Mouse (Mus musculus): ENCODE results near the gene Miip. TPM values are rescaled to one million over a fixed set of nuclear protein-coding genes. Genes with fewer than 3 reads are reported as not detected.

The Miip gene
- polyA plus RNA-seq, 1 experiment from 2014 or later: 52.2 TPM

DNA sequence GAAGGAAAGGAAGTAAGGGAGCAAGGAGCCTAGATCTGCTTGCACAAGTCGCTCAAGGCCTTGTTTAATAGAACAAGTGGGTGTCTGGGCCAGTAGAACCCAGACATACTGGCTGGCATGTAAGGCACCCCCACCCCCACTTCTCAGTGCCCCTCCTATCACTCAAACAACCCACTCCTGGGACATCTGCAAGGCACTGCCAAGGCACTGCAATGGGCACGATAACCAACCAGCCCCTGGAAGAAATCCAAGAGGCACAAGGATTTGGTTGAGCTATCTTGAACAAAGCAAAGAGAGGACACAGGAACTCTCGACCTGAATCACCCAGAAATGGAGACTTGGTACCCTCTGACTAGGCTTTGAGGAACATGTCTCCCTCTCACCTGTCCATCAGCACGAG is 19.6 kb upstream of the Miip start:
- WGBS: 87% methylated on average over 4 of the region's 4 CpGs
- Histone ChIP-seq H3K36me3 (peaks cover 90% of the 10 kb centered on the region), H3K9ac (no peak overlapping the region)

DNA sequence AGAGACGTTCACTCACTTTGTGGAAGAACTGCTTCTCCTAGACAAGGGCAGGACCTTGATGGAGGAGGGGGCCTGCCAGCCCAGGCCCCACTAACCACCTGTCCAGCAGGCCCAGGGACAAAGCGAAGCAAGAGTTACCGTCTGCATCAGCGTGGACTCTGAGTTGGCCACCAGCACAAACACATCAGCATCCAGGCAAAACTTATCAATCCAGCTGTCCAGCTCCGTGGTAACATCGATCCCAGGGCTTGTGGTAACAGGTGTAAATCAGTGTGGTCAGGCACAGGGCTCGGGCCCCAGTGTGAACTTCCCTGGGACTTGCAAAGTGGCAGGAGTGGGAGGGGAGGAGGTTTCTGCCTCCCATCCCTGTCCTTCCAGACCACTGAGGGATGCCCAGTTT is 18.7 kb upstream of the Miip start:
- no peaks in the 10 kb centered on the region for H3K4me1 ChIP-seq
- no peaks in the 10 kb centered on the region for H3K27me3 ChIP-seq (replicated peaks)
- H3K4me3 ChIP-seq: no peak overlapping the region
- 94% methylated on average over 7 of the region's 7 CpGs for WGBS
- H3K36me3 ChIP-seq: peaks cover 90% of the 10 kb centered on the region
- no peak overlapping the region for H3K9ac ChIP-seq
- H3K4me2 ChIP-seq (replicated peaks): no peak overlapping the region
- no peak overlapping the region for H3K27ac ChIP-seq
- ATAC-seq (ENCODE audit: low FRiP score, low read depth): no peak
- H3K9me3 ChIP-seq: no peaks in the 10 kb centered on the region

More for the DNA sequence above, 19.6 kb upstream of the Miip start:
- Histone ChIP-seq H3K9me3 (no peaks in the 10 kb centered on the region), H3K4me2 (replicated peaks) (no peak overlapping the region), H3K27me3 (replicated peaks) (no peaks in the 10 kb centered on the region), H3K27ac (no peak overlapping the region), H3K4me3 (no peak overlapping the region), H3K4me1 (no peaks in the 10 kb centered on the region)
- ATAC-seq (ENCODE audit: low FRiP score, low read depth): no peak

DNA sequence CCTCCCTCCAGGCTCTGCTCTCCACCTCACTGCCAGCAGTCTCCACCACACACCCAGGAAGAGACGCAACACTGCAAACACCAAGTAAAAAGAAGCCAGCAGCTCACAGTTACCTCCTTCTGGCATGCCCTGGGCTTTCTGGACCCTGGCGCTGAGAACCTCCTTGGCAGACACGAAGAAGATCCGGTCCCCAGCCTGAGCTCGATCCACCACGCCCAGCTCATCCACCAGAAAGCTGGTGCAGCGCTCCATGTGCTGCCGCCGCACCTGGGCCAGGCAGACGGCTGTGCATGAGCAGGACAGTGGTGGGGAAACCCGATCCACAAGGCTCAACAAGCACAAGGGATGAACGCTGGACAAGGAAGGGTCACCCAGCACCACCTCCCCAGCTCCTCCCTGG is 17.5 kb upstream of the Miip start:
- no peak for ATAC-seq (ENCODE audit: low FRiP score, low read depth)
- no peaks in the 10 kb centered on the region for H3K27me3 ChIP-seq (replicated peaks)

DNA sequence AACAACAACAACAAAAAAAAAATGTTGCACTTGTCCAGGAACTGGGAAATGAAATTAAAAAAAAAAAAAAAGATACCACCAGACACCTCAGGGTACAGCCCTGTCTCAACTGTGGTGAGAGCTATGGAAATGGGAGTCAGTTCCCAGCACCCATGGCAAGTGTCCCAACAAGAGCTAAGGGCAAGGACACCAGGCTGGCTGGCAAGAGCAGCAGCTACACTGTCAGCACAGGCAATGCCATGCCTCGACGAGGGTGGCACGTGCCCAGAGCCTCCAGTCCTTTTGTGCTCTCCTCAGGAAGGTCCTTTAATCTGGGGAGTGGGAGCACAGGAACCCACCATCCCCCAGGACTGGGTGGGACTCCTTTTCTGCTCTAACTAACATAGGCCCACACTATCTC is 15.5 kb upstream of the Miip start:
- Histone ChIP-seq H3K4me1 (no peaks in the 10 kb centered on the region), H3K27ac (no peak overlapping the region), H3K36me3 (peaks cover 96% of the 10 kb centered on the region), H3K27me3 (replicated peaks) (no peaks in the 10 kb centered on the region), H3K9ac (no peak overlapping the region), H3K4me3 (no peak overlapping the region), H3K9me3 (no peaks in the 10 kb centered on the region), H3K4me2 (replicated peaks) (no peak overlapping the region)
- WGBS: 96% methylated on average over 3 of the region's 3 CpGs
- ATAC-seq (ENCODE audit: low FRiP score, low read depth): no peak

More for the DNA sequence above, 17.5 kb upstream of the Miip start:
- H3K36me3 ChIP-seq: peaks cover 93% of the 10 kb centered on the region
- H3K9ac ChIP-seq: no peak overlapping the region
- no peaks in the 10 kb centered on the region for H3K4me1 ChIP-seq
- no peaks in the 10 kb centered on the region for H3K9me3 ChIP-seq
- H3K27ac ChIP-seq: no peak overlapping the region
- H3K4me2 ChIP-seq (replicated peaks): no peak overlapping the region
- H3K4me3 ChIP-seq: no peak overlapping the region
- WGBS: 95% methylated on average over 12 of the region's 12 CpGs

DNA sequence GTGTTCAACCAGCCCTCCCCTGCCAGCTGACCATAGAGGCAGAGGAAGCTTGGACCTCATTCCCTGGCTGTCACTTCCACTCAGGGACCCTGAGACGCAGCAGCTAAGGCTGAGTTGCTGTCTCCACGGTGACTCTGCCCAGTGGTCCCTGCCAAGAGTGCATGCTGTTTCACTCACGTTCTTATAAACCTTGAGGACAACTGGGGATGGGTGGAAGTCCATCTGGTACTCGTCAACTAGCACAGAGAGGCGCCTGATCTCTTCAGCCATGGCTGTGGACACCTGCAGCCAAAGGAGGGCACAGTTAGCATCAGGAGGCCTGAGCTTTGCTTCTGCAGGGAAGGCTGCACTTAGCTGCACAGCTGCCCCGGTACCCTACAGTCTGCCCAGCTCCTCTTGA is 14.4 kb upstream of the Miip start:
- peaks cover 96% of the 10 kb centered on the region for H3K36me3 ChIP-seq
- no peak for ATAC-seq (ENCODE audit: low FRiP score, low read depth)
- no peak overlapping the region for H3K4me3 ChIP-seq
- H3K9ac ChIP-seq: no peak overlapping the region
- 86% methylated on average over 6 of the region's 6 CpGs for WGBS
- no peak overlapping the region for H3K4me2 ChIP-seq (replicated peaks)
- H3K27ac ChIP-seq: no peak overlapping the region
- H3K9me3 ChIP-seq: no peaks in the 10 kb centered on the region
- H3K4me1 ChIP-seq: no peaks in the 10 kb centered on the region
- no peaks in the 10 kb centered on the region for H3K27me3 ChIP-seq (replicated peaks)

DNA sequence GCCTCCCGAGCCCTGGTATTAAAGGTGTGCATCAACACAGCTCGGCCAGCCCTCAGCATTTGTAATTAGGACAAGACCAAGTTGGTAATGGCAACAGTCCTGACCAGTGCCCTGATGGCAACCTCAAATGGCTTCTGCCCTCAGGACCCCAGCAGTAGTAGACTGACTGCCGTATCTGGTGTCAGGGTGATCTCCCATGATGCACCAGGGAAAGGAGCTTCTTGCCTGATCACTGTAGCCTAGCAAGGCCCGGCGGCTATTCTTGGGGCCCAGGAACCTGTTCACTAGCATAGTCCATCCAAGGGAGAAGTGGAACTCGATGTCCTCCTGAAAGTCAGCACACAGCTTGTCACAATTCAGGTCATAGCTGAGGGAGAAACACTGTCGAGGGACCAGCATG is 13.2 kb upstream of the Miip start:
- Histone ChIP-seq H3K4me2 (replicated peaks) (no peak overlapping the region), H3K27ac (no peak overlapping the region), H3K27me3 (replicated peaks) (no peaks in the 10 kb centered on the region), H3K9me3 (no peaks in the 10 kb centered on the region), H3K36me3 (peaks cover 93% of the 10 kb centered on the region), H3K4me3 (no peak overlapping the region), H3K9ac (no peak overlapping the region), H3K4me1 (no peaks in the 10 kb centered on the region)
- WGBS: 92% methylated on average over 7 of the region's 7 CpGs
- ATAC-seq (ENCODE audit: low FRiP score, low read depth): no peak

DNA sequence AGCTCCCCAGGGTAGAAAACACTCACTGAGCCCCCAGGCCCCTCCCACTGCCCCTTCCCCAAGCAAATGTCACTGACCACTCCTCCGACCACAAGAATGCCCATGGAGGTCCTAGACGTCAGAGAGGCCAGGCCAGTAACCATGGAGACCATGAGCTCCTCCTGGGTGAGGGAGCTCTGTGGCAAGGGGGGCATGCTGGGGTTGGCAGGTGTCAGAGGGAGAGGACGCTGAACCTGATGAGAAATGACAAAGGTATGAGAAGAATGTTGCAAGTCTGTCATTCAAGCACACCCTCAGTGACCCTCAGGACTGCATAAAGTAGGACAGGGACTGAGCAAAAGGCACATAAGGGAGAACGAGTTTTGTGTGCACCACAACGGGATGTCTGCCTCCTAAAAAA is 11.2 kb upstream of the Miip start:
- Histone ChIP-seq H3K4me3 (no peak overlapping the region), H3K4me1 (no peaks in the 10 kb centered on the region), H3K9ac (no peak overlapping the region), H3K4me2 (replicated peaks) (no peak overlapping the region), H3K36me3 (peaks cover 93% of the 10 kb centered on the region), H3K27ac (no peak overlapping the region), H3K9me3 (no peaks in the 10 kb centered on the region), H3K27me3 (replicated peaks) (no peaks in the 10 kb centered on the region)
- ATAC-seq (ENCODE audit: low FRiP score, low read depth): no peak
- WGBS: 68% methylated on average over 5 of the region's 5 CpGs

DNA sequence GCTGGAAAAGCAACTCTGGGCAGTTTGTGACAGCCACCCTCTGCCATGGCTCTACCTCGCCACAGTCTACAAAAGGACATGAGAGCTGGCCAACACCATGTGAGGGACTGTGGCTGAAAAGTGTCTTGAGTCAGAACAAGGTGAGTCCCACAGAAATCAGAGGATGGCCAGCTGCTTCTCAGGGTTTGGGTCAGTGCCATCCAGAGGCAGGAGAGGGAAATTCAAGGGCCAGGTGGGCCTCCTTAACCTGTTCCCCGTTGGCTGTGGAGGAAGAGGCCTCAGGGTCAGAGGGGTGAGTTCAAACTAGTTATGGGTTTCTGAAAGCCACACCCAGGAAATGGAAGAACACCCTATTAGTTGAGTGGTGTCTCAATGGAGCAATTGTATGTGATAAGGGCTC is 10.8 kb upstream of the Miip start:
- no peak overlapping the region for H3K4me3 ChIP-seq
- no peak overlapping the region for H3K9ac ChIP-seq
- no peaks in the 10 kb centered on the region for H3K9me3 ChIP-seq
- H3K36me3 ChIP-seq: peaks cover 94% of the 10 kb centered on the region
- no peaks in the 10 kb centered on the region for H3K27me3 ChIP-seq (replicated peaks)
- ATAC-seq (ENCODE audit: low FRiP score, low read depth): no peak
- H3K4me2 ChIP-seq (replicated peaks): no peak overlapping the region
- no peaks in the 10 kb centered on the region for H3K4me1 ChIP-seq
- 83% methylated on average over 2 of the region's 2 CpGs for WGBS
- H3K27ac ChIP-seq: no peak overlapping the region

DNA sequence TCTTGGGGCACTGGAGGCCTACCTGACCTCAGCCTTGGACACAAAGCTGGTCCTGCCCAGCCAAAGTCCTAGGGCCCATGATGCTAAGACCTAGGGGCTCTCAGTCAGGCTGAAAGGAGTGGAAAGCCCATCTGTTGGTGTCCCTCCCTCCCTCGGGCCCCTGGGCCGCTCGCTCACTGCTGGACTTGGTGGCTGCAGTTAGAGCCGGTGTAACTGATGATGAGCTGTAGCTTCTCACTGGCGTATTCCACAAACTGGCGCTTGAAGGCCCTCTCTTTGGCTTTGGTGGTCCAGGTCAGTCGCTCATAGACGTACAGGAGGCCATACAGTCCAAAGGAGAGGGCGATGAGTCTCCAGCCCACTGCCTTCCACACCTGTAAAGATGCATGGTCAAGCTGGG is 9.9 kb upstream of the Miip start:
- no peak overlapping the region for H3K4me2 ChIP-seq (replicated peaks)
- 95% methylated on average over 9 of the region's 9 CpGs for WGBS
- no peaks in the 10 kb centered on the region for H3K9me3 ChIP-seq
- no peaks in the 10 kb centered on the region for H3K4me1 ChIP-seq
- H3K9ac ChIP-seq: no peak overlapping the region
- peaks cover 95% of the 10 kb centered on the region for H3K36me3 ChIP-seq
- no peak overlapping the region for H3K4me3 ChIP-seq
- no peak overlapping the region for H3K27ac ChIP-seq
- H3K27me3 ChIP-seq (replicated peaks): no peaks in the 10 kb centered on the region
- ATAC-seq (ENCODE audit: low FRiP score, low read depth): no peak

DNA sequence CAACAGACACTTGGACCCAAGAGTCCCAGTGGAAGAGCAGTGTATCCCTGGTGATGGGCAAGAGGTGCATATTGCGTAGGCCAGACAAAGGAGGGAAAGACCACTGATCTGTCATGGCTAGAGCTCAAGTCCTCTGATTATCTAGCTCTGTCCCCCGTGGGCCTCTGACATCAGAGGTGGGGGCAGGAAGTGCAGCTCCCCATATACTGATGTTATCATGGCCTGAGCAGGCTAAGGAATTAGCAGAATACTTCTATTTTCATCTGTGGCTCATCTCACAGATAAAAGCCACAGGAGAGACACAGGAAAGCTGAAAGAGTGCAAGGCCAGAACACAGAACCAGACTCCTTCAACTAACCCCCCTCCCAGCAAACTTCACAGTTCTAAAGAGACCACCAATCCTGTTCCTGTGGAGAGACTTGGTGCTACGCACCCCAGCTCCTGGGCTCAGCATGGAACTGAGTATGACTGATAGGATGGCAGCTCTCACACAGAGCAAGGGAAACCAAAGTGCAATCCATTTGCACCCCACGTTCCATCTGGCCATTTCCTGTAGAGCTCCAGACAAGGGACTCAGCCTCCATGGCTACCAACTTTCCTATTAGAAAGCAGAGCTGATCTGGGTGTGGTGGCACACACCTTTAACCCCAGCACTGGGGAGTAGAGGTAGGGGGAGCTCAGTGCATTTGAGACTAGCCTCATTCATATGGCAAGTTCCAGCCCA is 7.4 kb upstream of the Miip start:
- Histone ChIP-seq H3K27ac (no peak overlapping the region), H3K4me1 (no peaks in the 10 kb centered on the region), H3K27me3 (replicated peaks) (no peaks in the 10 kb centered on the region), H3K36me3 (peaks cover 88% of the 10 kb centered on the region), H3K4me3 (no peak overlapping the region), H3K9ac (no peak overlapping the region), H3K4me2 (replicated peaks) (no peak overlapping the region), H3K9me3 (no peaks in the 10 kb centered on the region)
- ATAC-seq (ENCODE audit: low FRiP score, low read depth): no peak
- WGBS: 92% methylated on average over 4 of the region's 4 CpGs

DNA sequence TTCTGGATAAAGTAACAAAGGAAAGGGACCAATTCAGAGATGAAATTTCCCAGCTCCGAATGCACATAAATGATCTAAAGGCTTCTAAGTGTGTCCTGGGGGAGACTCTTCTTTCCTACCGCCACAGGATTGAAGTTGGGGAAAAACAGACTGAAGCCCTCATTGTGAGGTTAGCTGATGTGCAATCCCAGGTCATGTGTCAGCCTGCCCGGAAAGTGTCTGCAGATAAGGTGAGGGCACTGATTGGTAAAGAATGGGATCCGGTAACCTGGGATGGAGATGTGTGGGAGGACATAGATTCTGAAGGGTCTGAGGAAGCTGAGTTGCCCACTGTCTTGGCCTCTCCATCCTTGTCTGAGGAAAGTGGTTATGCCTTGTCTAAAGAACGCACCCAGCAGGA is 622 bp upstream of the Miip start:
- Histone ChIP-seq H3K36me3 (peaks cover 46% of the 10 kb centered on the region), H3K4me2 (replicated peaks) (peak overlapping the region; percentile 80), H3K27ac (no peak overlapping the region)

DNA sequence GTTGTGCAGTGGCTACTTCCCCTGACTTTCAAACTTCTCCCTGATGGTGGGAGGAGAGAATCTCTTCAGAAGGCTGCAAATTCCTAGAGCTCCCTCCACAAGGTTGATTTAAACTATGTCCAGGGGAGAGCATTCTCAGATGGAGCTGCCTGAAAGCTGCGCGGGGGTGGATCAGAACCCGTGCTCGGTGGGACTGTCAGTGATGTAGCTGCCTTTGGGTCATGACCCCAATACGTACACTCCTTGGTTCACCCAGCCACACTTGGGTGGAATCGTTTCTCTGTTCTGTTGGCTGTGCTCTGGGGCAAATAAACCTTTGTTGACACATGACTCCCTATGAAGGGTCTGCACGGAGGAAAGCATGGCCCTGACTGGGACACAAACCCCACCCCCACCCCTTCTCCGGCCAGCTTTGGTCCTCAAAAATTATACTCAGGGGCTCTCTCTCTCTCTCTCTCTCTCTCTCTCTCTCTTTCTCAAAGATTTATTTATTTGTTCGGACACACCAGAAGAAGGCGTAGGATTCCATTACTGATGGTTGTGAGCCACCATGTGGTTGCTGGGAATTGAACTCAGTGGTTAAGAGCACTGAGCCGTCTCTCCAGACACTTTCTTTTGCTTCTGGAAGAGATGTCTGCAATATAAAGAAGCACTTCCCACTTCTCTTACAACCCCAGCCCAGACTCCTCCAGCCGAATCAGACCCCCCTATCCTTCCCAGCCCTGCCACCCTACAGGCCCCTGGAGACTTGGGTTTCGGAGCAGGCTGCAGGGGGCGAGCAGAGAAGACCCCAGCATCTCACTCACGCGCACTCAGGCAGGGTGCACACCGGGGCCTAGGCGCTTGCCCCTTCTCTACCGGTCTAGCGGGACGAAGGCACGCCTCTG is 810 bp downstream of the Miip start:
- WGBS: 10% methylated on average over 22 of the region's 22 CpGs
- peaks cover 23% of the 10 kb centered on the region for H3K4me1 ChIP-seq
- no peak overlapping the region for H3K27ac ChIP-seq
- ATAC-seq (ENCODE audit: low FRiP score, low read depth): peak; percentile 77
- peak overlapping the region; percentile 76 for H3K4me3 ChIP-seq
- H3K36me3 ChIP-seq: peaks cover 44% of the 10 kb centered on the region
- peak overlapping the region; percentile 56 for H3K4me2 ChIP-seq (replicated peaks)
- H3K9ac ChIP-seq: peak overlapping the region; percentile 75
- no peaks in the 10 kb centered on the region for H3K9me3 ChIP-seq
- H3K27me3 ChIP-seq (replicated peaks): no peaks in the 10 kb centered on the region

More for the DNA sequence above, 622 bp upstream of the Miip start:
- peak overlapping the region; percentile 76 for H3K4me3 ChIP-seq
- H3K4me1 ChIP-seq: peaks cover 23% of the 10 kb centered on the region
- no peaks in the 10 kb centered on the region for H3K27me3 ChIP-seq (replicated peaks)
- WGBS: 19% methylated on average over 5 of the region's 5 CpGs
- peak overlapping the region; percentile 68 for H3K9ac ChIP-seq
- no peak for ATAC-seq (ENCODE audit: low FRiP score, low read depth)
- H3K9me3 ChIP-seq: no peaks in the 10 kb centered on the region

Data from neural tube, embryonic 12.5 days (tissue).